Mouse (Mus musculus) intestine, embryonic 14.5 days (tissue): ENCODE results near the gene Ptprm. TPM values are rescaled to one million over a fixed set of nuclear protein-coding genes. Genes with fewer than 3 reads are reported as not detected.

Experiments used
- ATAC-seq: fragments of 200-750 bp; cut with Nextera tagmentation; replicated peaks from 2 replicates; pipeline ENCODE4 v1.8.0; 2017; ENCODE audit warnings: low read depth, moderate number of reproducible peaks, moderate TSS enrichment, moderate library complexity; ENCODE audit not compliant: low FRiP score, low TSS enrichment
- DNase-seq: peaks from one replicate; pipeline ENCODE4 v3.0.0-alpha.2; 2018; ENCODE audit warnings: low spot score
- H3K27ac ChIP-seq: fragments of 300-500 bp; sonication (generic); 2 replicates; pipeline ENCODE4 v1.5.1; 2014; ENCODE audit warnings: low read depth, mild to moderate bottlenecking, control low read depth
- H3K27me3 ChIP-seq: fragments of 300-500 bp; sonication (generic); replicated peaks from 2 replicates; pipeline ENCODE4 v1.6.1; 2014; ENCODE audit warnings: low read length, control low read depth; ENCODE audit not compliant: control insufficient read depth, insufficient read depth
- H3K36me3 ChIP-seq: fragments of 300-500 bp; sonication (generic); 2 replicates; pipeline ENCODE4 v1.6.1; 2014; ENCODE audit warnings: low read length, control low read depth; ENCODE audit not compliant: control insufficient read depth, insufficient read depth
- H3K4me1 ChIP-seq: fragments of 300-500 bp; sonication (generic); replicated peaks from 2 replicates; pipeline ENCODE4 v1.6.1; 2014; ENCODE audit warnings: low read length, control low read depth, mixed read lengths; ENCODE audit not compliant: control insufficient read depth, insufficient read depth
- H3K4me2 ChIP-seq: fragments of 300-500 bp; sonication (generic); 2 replicates; pipeline ENCODE4 v1.6.1; 2014; ENCODE audit warnings: low read length
- H3K4me3 ChIP-seq: fragments of 300-500 bp; sonication (generic); 2 replicates; pipeline ENCODE4 v1.5.1; 2014; ENCODE audit warnings: low read depth, low read length, control low read depth, mixed read lengths
- H3K9ac ChIP-seq: fragments of 300-500 bp; sonication (generic); 2 replicates; pipeline ENCODE4 v1.6.1; 2014; ENCODE audit warnings: mild to moderate bottlenecking, low read length
- H3K9me3 ChIP-seq: fragments of 300-500 bp; sonication (generic); 2 replicates; pipeline ENCODE4 v1.6.1; 2016; ENCODE audit warnings: low read length, control low read depth; ENCODE audit not compliant: control insufficient read depth
- WGBS: fragments of 180-500 bp; shearing (Covaris S2); extraction: QIAGEN DNeasy Blood & Tissue Kit; methylation state at CpG from one replicate; pipeline ENCODE4 v1.1.7; 2014; 5-methylcytosine and 5-hydroxymethylcytosine counted together
- polyA plus RNA-seq: library from polyadenylated mRNA; unstranded; fragments of >200 nt; fragmentation: Nextera tagmentation; extraction: Ambion mirVana; gene quantifications from 2 replicates; pipeline ENCODE4 v1.2.1, GENCODE M21; 2014

Ptprm gene
- polyA plus RNA-seq, 1 experiment from 2014 or later = 15.9 TPM

GRCm38 (mm10) chr17:66909901-66910300 lies 444.4 kb downstream of the Ptprm start:
- ATAC-seq (no peak), DNase-seq (no peak)
- Histone ChIP-seq H3K9me3 (no peaks in the 10 kb centered on the region), H3K4me2 (no peak overlapping the region), H3K36me3 (no peaks in the 10 kb centered on the region), H3K9ac (no peak overlapping the region), H3K27me3 (no peaks in the 10 kb centered on the region), H3K4me1 (no peaks in the 10 kb centered on the region), H3K4me3 (no peak overlapping the region), H3K27ac (no peak overlapping the region)
- WGBS = 82% methylated on average over 4 of the region's 4 CpGs

DNA sequence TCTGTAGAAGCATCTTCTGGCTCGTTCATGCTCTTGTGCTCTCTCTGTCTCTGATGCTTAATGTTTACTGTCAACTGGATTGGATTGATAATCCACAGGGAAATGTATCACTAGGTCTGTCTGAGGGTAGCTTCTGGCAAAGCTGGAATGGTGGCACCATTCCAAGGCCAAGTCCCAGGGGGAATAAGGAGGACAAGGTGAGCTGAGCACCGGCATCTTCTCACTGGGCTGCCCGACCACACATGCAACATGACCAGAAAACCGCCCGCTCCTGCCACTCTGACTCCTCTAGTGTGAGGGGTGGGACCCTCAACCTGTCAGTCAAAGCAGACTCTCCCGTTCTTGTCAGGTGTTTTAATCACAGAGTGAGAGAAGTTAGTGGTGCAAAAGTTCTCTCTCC lies 445.3 kb downstream of the Ptprm start:
- ATAC-seq = no peak
- Histone ChIP-seq H3K9ac (no peak overlapping the region), H3K36me3 (no peaks in the 10 kb centered on the region), H3K27me3 (no peaks in the 10 kb centered on the region), H3K4me3 (no peak overlapping the region), H3K4me1 (no peaks in the 10 kb centered on the region), H3K4me2 (no peak overlapping the region), H3K9me3 (no peaks in the 10 kb centered on the region), H3K27ac (no peak overlapping the region)
- WGBS = 83% methylated on average over 6 of the region's 6 CpGs
- DNase-seq = no peak

- no peak for DNase-seq
- no peaks in the 10 kb centered on the region for H3K4me1 ChIP-seq
- H3K36me3 ChIP-seq = no peaks in the 10 kb centered on the region
- H3K27me3 ChIP-seq = no peaks in the 10 kb centered on the region
- H3K27ac ChIP-seq = no peak overlapping the region
- no peak for ATAC-seq
- no peak overlapping the region for H3K4me2 ChIP-seq
- H3K9me3 ChIP-seq = no peaks in the 10 kb centered on the region
- H3K9ac ChIP-seq = no peak overlapping the region
- no peak overlapping the region for H3K4me3 ChIP-seq
- WGBS = 90% methylated on average over 1 of the region's 1 CpGs
These were observed 460.1 kb downstream of the Ptprm start for GRCm38 (mm10) chr17:66894181-66894580.

- no peak for DNase-seq
- H3K9me3 ChIP-seq = no peaks in the 10 kb centered on the region
These were observed 462.3 kb downstream of the Ptprm start for GRCm38 (mm10) chr17:66891916-66892315.

GRCm38 (mm10) chr17:66891067-66891862 lies 463.0 kb downstream of the Ptprm start:
- Histone ChIP-seq H3K9me3 (no peaks in the 10 kb centered on the region), H3K4me2 (no peak overlapping the region), H3K4me1 (no peaks in the 10 kb centered on the region), H3K27me3 (no peaks in the 10 kb centered on the region), H3K36me3 (no peaks in the 10 kb centered on the region), H3K9ac (no peak overlapping the region), H3K4me3 (no peak overlapping the region), H3K27ac (no peak overlapping the region)
- WGBS = 66% methylated on average over 13 of the region's 13 CpGs
- ATAC-seq (no peak), DNase-seq (no peak)

More at GRCm38 (mm10) chr17:66891916-66892315, 462.3 kb downstream of the Ptprm start:
- H3K36me3 ChIP-seq = no peaks in the 10 kb centered on the region
- H3K9ac ChIP-seq = no peak overlapping the region
- WGBS = 95% methylated on average over 6 of the region's 6 CpGs
- H3K27me3 ChIP-seq = no peaks in the 10 kb centered on the region
- H3K27ac ChIP-seq = no peak overlapping the region
- no peak for ATAC-seq
- H3K4me1 ChIP-seq = no peaks in the 10 kb centered on the region
- H3K4me2 ChIP-seq = no peak overlapping the region
- H3K4me3 ChIP-seq = no peak overlapping the region

GRCm38 (mm10) chr17:66882304-66882703 lies 472.0 kb downstream of the Ptprm start:
- ATAC-seq = no peak
- 64% methylated on average over 2 of the region's 2 CpGs for WGBS

DNA sequence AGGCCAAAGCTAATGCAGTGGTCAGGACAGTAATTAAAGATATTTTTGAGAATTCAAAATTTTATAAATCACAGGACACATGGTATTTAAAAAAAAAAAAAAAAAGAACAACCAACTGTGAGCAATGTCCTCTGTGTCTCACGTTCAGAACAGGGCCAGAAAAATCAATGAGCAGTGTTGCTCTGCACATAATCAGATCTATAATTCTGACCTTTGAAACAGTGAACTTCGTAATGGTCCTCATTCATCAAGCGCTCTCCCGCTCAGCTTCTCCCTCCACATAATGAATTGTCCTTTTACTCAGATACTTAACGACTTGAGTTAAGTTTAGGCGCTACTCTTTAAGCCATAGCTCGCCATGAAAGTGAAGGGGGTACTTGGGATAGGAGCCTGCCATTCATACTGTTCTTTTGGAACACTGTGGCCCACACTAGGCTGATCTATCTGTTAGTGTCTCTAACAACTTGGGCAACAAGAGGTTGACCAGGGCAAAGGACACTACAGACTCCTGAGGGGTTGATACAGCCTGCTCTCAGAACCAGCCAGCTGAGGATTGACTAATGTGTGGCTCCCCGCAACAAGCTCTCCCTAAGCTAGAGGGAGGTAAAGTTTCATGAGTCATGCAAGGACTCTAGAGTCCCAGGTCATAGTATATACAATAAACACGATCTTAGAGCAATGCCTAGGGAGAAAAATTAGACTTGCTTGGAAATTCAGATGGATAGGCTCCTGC lies 473.1 kb downstream of the Ptprm start:
- no peak overlapping the region for H3K27ac ChIP-seq
- no peaks in the 10 kb centered on the region for H3K9me3 ChIP-seq
- no peaks in the 10 kb centered on the region for H3K4me1 ChIP-seq
- 69% methylated on average over 9 of the region's 9 CpGs for WGBS
- DNase-seq (no peak), ATAC-seq (no peak)
- no peak overlapping the region for H3K4me3 ChIP-seq
- H3K36me3 ChIP-seq = no peaks in the 10 kb centered on the region
- no peak overlapping the region for H3K4me2 ChIP-seq
- no peak overlapping the region for H3K9ac ChIP-seq
- no peaks in the 10 kb centered on the region for H3K27me3 ChIP-seq

More at GRCm38 (mm10) chr17:66882304-66882703, 472.0 kb downstream of the Ptprm start:
- Histone ChIP-seq H3K4me1 (no peaks in the 10 kb centered on the region), H3K36me3 (no peaks in the 10 kb centered on the region), H3K4me2 (no peak overlapping the region), H3K9ac (no peak overlapping the region), H3K4me3 (no peak overlapping the region), H3K9me3 (no peaks in the 10 kb centered on the region), H3K27me3 (no peaks in the 10 kb centered on the region), H3K27ac (no peak overlapping the region)
- no peak for DNase-seq

GRCm38 (mm10) chr17:66879151-66879550 lies 475.1 kb downstream of the Ptprm start:
- H3K4me1 ChIP-seq = no peaks in the 10 kb centered on the region
- H3K9ac ChIP-seq = no peak overlapping the region
- no peaks in the 10 kb centered on the region for H3K27me3 ChIP-seq
- H3K27ac ChIP-seq = no peak overlapping the region
- no peak overlapping the region for H3K4me3 ChIP-seq
- ATAC-seq (no peak), DNase-seq (no peak)
- H3K36me3 ChIP-seq = no peaks in the 10 kb centered on the region
- H3K9me3 ChIP-seq = no peaks in the 10 kb centered on the region
- no peak overlapping the region for H3K4me2 ChIP-seq
- WGBS = 59% methylated on average over 2 of the region's 2 CpGs
